Mouse (Mus musculus): Measurements from ENCODE around the gene Dstn. TPM values are rescaled to one million over a fixed set of nuclear protein-coding genes. Genes with fewer than 3 reads are reported as not detected.

Gene Dstn
- total and polyA plus RNA-seq, 3 experiments = 78.1 to 80.0 TPM; not detected in 1

- Histone ChIP-seq H3K79me2 (ENCODE audit: control insufficient read depth, insufficient read depth, low read length, poor library complexity) (no peaks in the 10 kb centered on the region), H3K4me1 (ENCODE audit: control insufficient read depth in 1 of 2, insufficient read depth in 2 of 2, low read length in 2 of 2) (peaks cover 4 to 7% of the 10 kb centered on the region in 2 experiments; a peak in 3 of 4 replicates), H3K9me3 (replicated peaks; ENCODE audit: insufficient read depth, low read length) (no peaks in the 10 kb centered on the region), H3K27me3 (ENCODE audit: control insufficient read depth in 1 of 2, insufficient read depth in 2 of 2, low read length in 2 of 2) (no peaks in the 10 kb centered on the region), H3K9ac (ENCODE audit: control insufficient read depth, low read depth, low read length, poor library complexity, severe bottlenecking) (no peak overlapping the region), H3K27ac (ENCODE audit: control insufficient read depth, low read depth, low read length) (no peak overlapping the region), H3K4me3 (ENCODE audit: control insufficient read depth in 1 of 2, insufficient read depth in 1 of 2, low read depth in 2 of 2, low read length in 2 of 2) (no peak overlapping the region), H3K36me3 (ENCODE audit: control insufficient read depth in 1 of 2, insufficient read depth in 2 of 2, low read length in 2 of 2) (peaks cover 0 to 10% of the 10 kb centered on the region in 2 experiments; a peak in 2 of 4 replicates)
- TF ChIP-seq USF1 (IDR thresholded peaks at IDR 0.05; ENCODE audit: low read depth, low read length) (no peak), RCOR1 (IDR thresholded peaks at IDR 0.05; ENCODE audit: low read depth, low read length) (no peak), ELF1 (IDR thresholded peaks at IDR 0.05; ENCODE audit: low read depth, low read length) (no peak), EP300 (IDR thresholded peaks at IDR 0.05; ENCODE audit: low read depth in 1 of 2, low read length in 2 of 2) (no peak), MYB (IDR thresholded peaks at IDR 0.05; ENCODE audit: low read depth, low read length) (no peak), CHD1 (IDR thresholded peaks at IDR 0.05; ENCODE audit: low read depth, low read length) (no peak), UBTF (IDR thresholded peaks at IDR 0.05; ENCODE audit: borderline replicate concordance, insufficient read depth, low read depth, low read length) (no peak), ETS1 (IDR thresholded peaks at IDR 0.05; ENCODE audit: low read depth, low read length) (no peak), MAX (IDR thresholded peaks at IDR 0.05; ENCODE audit: low read length) (no peak), HCFC1 (IDR thresholded peaks at IDR 0.05; ENCODE audit: low read depth, low read length) (no peak), MAZ (IDR thresholded peaks at IDR 0.05; ENCODE audit: low read depth, low read length) (no peak), MXI1 (IDR thresholded peaks at IDR 0.05; ENCODE audit: low read depth, low read length) (no peak), E2F4 (IDR thresholded peaks at IDR 0.05; ENCODE audit: borderline replicate concordance, low read depth, low read length) (no peak)
- DNase-seq (ENCODE audit: low read depth, low spot score) = no peak
These were observed 38.0 kb upstream of the Dstn start for GRCm38 (mm10) chr2:143876929-143877632.

GRCm38 (mm10) chr2:143879311-143879710, 35.8 kb upstream of the Dstn start:
- Histone ChIP-seq H3K9ac (ENCODE audit: control insufficient read depth, low read depth, low read length, poor library complexity, severe bottlenecking) (no peak overlapping the region), H3K9me3 (replicated peaks; ENCODE audit: insufficient read depth, low read length) (no peaks in the 10 kb centered on the region), H3K4me3 (ENCODE audit: control insufficient read depth in 1 of 2, insufficient read depth in 1 of 2, low read depth in 2 of 2, low read length in 2 of 2) (no peak overlapping the region), H3K79me2 (ENCODE audit: control insufficient read depth, insufficient read depth, low read length, poor library complexity) (no peaks in the 10 kb centered on the region), H3K4me1 (ENCODE audit: control insufficient read depth in 1 of 2, insufficient read depth in 2 of 2, low read length in 2 of 2) (peaks cover 4 to 6% of the 10 kb centered on the region in 2 experiments; a peak in 3 of 4 replicates), H3K36me3 (ENCODE audit: control insufficient read depth in 1 of 2, insufficient read depth in 2 of 2, low read length in 2 of 2) (peaks cover 0 to 10% of the 10 kb centered on the region in 2 experiments; a peak in 2 of 4 replicates), H3K27me3 (ENCODE audit: control insufficient read depth in 1 of 2, insufficient read depth in 2 of 2, low read length in 2 of 2) (no peaks in the 10 kb centered on the region), H3K27ac (ENCODE audit: control insufficient read depth, low read depth, low read length) (no peak overlapping the region)
- no peak for DNase-seq (ENCODE audit: low read depth, low spot score)
- TF ChIP-seq ZC3H11A (IDR thresholded peaks at IDR 0.05; ENCODE audit: low read depth, low read length) (no peak), TCF12 (IDR thresholded peaks at IDR 0.05; ENCODE audit: low read depth, low read length) (no peak)

Data from MEL (cell line).